Mouse (Mus musculus) liver, embryonic 14.5 days (tissue): Measurements from ENCODE around the gene Mad1l1.

Experiments used
- CTCF ChIP-seq: IDR thresholded peaks from 2 replicates; pipeline ENCODE4 v1.5.1; 2016; ENCODE audit warnings: antibody characterized with exemption, low read depth, control low read depth
- EP300 ChIP-seq: IDR thresholded peaks from 2 replicates; pipeline ENCODE4 v1.6.1; 2016; ENCODE audit warnings: antibody characterized with exemption, low read depth

DNA sequence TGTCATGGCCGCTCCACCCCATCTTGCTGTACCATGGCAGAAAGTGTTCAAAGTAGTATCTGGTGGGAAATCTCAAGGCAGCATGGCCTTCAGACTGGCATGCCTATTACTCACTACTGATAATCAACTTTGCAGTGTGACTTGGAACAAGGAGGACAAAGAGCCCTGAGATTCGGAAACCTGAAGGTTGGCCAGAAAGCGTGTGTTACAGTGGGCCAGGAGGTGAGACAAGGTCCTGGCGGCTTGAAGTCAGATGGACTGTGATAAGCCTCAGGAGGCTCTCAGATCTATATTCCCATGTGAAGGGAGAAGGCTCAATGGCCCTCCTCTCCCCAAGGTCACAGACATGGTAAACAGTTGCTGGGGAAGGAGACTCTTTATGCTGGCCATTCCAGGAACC is 241.8 kb downstream of the Mad1l1 start:
- no peak for TF ChIP-seq CTCF
- TF ChIP-seq EP300 = no peak
